Mouse (Mus musculus) urinary bladder, postnatal 10 days (tissue): ENCODE measurements around the gene Ky.

ENCODE experiments used
- DNase-seq: peaks from one replicate; pipeline ENCODE4 v3.0.0; 2022; ENCODE audit warnings: low spot score

Gene Ky

GRCm38 (mm10) chr9:102502015-102502633 is 3.4 kb upstream of the Ky start:
- DNase-seq = no peak

GRCm38 (mm10) chr9:102504716-102505378 is 703 bp upstream of the Ky start:
- DNase-seq = no peak

- no peak for DNase-seq
Measured at GRCm38 (mm10) chr9:102508315-102508714, 2.8 kb downstream of the Ky start.

GRCm38 (mm10) chr9:102511423-102511822 is 5.9 kb downstream of the Ky start:
- no peak for DNase-seq

- no peak for DNase-seq
Measured at GRCm38 (mm10) chr9:102513578-102513977, 8.0 kb downstream of the Ky start.

GRCm38 (mm10) chr9:102518443-102518842 is 12.9 kb downstream of the Ky start:
- no peak for DNase-seq

- DNase-seq = no peak
Measured at GRCm38 (mm10) chr9:102521396-102521795, 15.8 kb downstream of the Ky start.

- no peak for DNase-seq
Measured at GRCm38 (mm10) chr9:102528106-102528505, 22.6 kb downstream of the Ky start.

GRCm38 (mm10) chr9:102528561-102528960 is 23.0 kb downstream of the Ky start:
- no peak for DNase-seq

- DNase-seq = no peak
Measured at GRCm38 (mm10) chr9:102529008-102529407, 23.5 kb downstream of the Ky start.

GRCm38 (mm10) chr9:102531051-102531892 is 25.7 kb downstream of the Ky start:
- DNase-seq = no peak

- DNase-seq = no peak
Measured at GRCm38 (mm10) chr9:102536968-102537367, 31.4 kb downstream of the Ky start.

- DNase-seq = no peak
Measured at GRCm38 (mm10) chr9:102539699-102540098, 34.1 kb downstream of the Ky start.

GRCm38 (mm10) chr9:102541666-102542065 is 36.1 kb downstream of the Ky start:
- no peak for DNase-seq

- no peak for DNase-seq
Measured at GRCm38 (mm10) chr9:102542540-102542939, 37.0 kb downstream of the Ky start.

GRCm38 (mm10) chr9:102543761-102544115 is 38.2 kb downstream of the Ky start:
- DNase-seq = no peak

GRCm38 (mm10) chr9:102544116-102544772 is 38.7 kb downstream of the Ky start:
- DNase-seq = no peak

GRCm38 (mm10) chr9:102544773-102545366 is 39.3 kb downstream of the Ky start:
- DNase-seq = no peak

- no peak for DNase-seq
Measured at GRCm38 (mm10) chr9:102545406-102546255, 40.1 kb downstream of the Ky start.

- DNase-seq = no peak
Measured at GRCm38 (mm10) chr9:102546256-102547027, 40.9 kb downstream of the Ky start.

- no peak for DNase-seq
Measured at GRCm38 (mm10) chr9:102547028-102547354, 41.4 kb downstream of the Ky start.
